Mouse (Mus musculus) ovary, adult 18-20 months (tissue): Measurements from ENCODE around the gene Tbca.

ENCODE experiments used
- DNase-seq: peaks from one replicate; pipeline ENCODE4 v3.0.0; 2022; ENCODE audit warnings: low spot score, mixed read lengths

Gene Tbca

GRCm38 (mm10) chr13:94847870-94848269 lies 59.2 kb downstream of the Tbca start:
- no peak for DNase-seq

- no peak for DNase-seq
Measured at GRCm38 (mm10) chr13:94849351-94849750, 60.6 kb downstream of the Tbca start.

DNA sequence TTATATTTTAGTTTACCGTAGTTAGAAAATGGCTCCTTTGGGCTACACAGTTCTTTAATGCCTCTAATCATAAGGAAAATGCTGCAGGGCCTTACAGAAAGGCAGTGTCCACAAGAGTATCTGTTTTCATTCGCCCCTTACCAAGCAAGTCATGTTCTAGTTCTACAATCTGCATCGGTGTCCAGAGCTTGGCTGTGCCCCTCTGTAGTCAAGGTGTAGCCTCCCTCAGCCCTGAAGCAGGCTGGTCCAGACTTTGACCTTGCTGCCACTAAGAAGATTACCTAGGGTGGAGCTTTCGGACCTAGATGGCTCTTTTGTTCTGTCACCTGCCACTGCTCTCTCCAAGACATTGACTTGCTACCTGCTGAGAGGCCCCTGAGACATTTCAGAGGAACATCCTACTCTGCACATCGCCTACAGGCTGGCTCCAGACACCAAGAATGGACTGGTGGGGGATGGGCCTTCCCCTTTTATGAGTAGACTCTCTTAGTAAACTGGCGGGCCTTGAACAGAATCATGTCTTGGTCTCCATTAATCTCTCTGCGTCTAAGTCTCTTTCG lies 69.4 kb downstream of the Tbca start:
- DNase-seq, result no peak

DNA sequence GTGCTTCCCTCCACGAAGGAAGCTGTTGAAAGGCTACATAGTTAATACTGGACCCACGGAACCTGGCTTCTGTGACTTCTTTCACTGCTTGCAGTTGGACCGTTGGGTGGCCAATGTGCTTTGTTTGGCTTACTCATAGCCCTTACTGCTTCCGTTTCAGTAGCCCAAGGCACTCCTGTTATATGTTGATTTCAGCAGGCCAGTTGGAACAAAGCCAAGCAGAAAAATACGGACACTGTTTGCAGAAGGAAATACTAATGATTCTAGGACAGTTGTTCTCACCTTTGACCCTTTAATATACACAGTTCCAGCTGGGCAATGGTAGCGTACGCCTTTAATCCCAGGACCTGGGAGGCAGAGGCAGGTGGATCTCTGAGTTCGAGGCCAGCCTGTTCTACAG lies 70.5 kb downstream of the Tbca start:
- DNase-seq, result no peak

DNA sequence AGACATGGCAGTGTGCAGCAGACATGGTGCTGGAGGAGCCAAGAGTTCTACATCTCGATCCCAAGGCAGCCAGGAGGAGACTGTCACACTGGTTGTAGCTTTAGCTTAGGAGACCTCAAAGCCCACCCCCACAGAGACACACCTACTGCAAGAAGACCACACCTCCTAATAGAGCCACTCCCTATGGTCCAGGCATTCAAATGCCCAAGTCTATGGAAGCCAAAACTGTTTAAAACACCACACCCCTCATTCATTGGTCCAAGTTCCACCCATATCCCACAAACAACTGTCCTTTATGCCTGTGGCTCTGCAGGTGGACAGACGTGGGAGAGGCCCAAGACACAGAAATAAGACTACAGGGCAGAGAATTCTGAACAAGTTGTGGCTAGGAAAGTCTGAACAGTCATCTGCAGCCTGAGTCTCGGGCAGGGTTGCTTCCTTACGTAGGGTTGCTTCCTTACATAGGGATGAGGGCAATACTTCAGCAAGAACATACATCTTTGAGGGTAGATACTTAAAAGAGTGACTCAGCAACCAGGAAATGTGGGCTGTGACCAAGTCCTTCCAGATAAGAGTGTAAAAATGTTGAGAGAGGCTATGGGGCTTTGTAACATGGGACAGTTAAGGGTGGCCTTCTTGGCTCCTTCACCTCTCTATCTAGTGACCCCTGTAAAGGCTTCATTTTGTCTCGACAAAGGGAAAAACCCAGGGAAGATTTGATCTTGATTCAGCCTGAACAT lies 74.0 kb downstream of the Tbca start:
- DNase-seq, result no peak

- no peak for DNase-seq
Measured at GRCm38 (mm10) chr13:94866906-94867305, 78.2 kb downstream of the Tbca start.

GRCm38 (mm10) chr13:94867772-94868171 lies 79.1 kb downstream of the Tbca start:
- DNase-seq, result no peak

GRCm38 (mm10) chr13:94868478-94868950 lies 79.8 kb downstream of the Tbca start:
- peak; percentile 45 for DNase-seq

DNA sequence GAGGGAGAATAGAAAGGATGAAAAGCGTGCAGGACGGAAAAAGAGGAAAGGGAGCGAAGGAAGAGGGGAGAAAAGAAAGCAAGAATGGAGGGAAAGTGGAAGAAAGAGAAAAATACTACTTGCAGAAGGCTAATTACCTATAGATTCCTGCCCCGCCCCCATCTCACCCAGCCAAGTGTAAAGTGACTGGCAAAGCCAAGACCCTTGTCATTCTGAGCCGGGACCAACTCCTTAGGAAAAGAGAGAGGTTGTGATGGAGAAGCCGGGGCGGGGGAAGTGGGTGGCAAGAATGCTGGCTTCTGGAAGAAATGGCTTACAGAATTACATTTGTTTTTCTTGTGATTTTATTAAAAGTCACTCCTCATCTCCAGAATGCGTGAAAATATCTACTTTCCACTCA lies 80.8 kb downstream of the Tbca start:
- no peak for DNase-seq

DNA sequence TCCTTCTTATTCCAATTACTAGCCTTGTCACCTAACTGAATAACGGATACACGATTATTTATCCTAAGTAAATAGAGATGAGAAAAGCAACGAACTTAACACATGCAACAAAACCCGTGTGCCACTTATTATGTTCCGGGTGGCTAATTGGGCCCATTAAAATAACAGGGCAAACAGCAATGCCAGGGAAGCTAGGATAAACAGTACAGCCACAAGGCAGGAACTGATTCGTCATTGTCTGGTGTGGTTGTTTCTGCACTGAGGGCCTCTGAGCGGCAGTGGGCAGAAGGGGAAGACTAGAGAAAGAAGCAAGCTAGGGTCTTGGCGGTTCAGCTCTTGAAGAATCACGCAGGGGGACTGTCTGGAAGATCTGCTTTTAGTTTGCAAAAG lies 81.4 kb downstream of the Tbca start:
- DNase-seq, result no peak

DNA sequence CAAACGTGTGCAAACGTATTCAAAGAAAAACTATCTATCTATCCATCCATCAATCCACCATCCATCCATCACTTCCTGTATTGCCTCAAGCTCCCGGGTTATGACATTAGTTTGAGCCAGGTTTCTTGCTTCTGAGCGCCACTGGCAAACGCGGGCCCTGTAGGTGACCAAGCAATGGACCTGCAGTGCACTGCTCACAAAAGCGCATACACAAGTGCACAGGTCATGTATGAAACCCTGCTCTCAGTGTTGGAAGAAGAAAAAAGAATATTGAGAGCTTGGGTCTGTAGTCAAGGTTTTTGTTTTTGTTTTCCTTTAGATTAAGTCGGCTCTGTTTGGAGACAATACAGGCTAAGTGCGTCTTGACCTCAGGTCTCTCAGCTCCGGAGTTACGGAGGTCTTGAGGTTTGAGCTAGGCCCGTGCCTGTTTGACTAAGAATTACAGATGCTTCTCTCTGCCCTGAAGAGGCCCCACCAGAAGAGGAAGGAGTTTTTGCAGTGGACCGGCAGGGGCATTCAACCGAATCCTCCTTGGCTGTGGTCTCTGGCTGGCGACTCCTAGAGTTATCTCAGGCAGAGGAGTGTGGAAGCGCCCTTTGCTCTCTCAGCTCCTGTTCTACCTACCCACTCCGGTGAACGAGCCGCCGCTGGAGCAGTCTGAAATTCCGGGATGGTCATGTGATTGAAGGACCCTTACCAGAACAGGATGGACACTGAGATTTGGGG lies 81.9 kb downstream of the Tbca start:
- no peak for DNase-seq

- DNase-seq, result no peak
Measured at GRCm38 (mm10) chr13:94871806-94872320, 83.2 kb downstream of the Tbca start.

- DNase-seq, result no peak
Measured at GRCm38 (mm10) chr13:94872439-94872838, 83.7 kb downstream of the Tbca start.

- DNase-seq, result no peak
Measured at GRCm38 (mm10) chr13:94873111-94874038, 84.7 kb downstream of the Tbca start.

DNA sequence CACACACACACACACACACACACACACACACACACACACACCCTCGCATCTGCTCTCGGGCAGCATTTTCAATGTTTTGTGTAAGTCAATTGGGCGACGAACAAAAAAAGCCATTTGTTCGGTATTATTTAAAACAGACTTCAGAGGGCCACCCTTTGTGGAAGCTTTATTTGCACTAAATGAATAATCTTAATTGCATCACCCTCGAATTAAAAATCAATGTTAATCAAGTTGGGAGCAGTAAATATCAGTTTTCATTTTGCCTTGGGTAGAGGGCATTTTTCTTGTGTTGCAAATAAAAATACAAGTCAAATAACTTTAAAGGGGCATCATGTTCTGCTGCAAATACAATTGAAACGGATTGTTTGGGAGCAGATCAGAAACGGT lies 85.3 kb downstream of the Tbca start:
- no peak for DNase-seq

DNA sequence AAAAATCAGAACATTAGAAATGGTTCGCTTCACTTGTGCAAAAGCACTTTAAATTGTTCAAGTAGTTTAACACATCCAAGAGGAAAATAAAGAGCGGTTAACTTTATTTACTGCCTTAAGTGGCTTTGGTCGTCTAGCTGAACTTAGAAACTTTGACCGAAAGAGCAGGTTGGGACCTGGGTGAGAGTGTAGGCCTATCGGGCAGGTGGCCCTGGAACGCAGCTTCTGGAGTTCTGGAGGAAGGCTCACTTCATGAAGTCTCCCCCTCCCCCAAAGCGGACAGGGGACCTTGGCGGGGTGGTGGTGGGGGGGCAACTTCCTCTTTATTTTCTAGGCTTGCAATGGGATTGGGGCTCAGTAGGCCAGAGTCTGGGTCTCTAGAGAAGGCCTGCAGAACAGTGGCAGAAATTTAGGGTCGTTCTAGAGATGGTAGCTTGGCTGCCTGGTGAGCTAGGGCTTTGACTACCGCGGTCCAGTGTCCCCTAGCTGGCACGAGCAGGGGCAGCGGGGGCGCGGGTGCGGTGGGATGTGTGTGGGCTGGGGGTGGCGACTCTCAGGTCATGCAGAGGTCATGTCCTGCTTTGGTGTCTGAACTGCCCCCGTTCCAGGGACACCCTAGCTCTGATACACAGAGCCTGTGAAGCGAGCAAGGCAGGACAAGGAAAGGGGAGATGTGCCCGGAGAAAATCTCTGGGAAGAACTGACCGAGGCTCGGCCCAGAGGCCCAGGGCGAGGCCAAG lies 86.1 kb downstream of the Tbca start:
- DNase-seq, result no peak

GRCm38 (mm10) chr13:94875396-94875880 lies 86.7 kb downstream of the Tbca start, which contains the start of gene Otp:
Gene Otp, plus strand, starts transcription at chr13:94875602.
- DNase-seq, result no peak

- no peak for DNase-seq
Measured at GRCm38 (mm10) chr13:94876286-94877210, 87.8 kb downstream of the Tbca start.

DNA sequence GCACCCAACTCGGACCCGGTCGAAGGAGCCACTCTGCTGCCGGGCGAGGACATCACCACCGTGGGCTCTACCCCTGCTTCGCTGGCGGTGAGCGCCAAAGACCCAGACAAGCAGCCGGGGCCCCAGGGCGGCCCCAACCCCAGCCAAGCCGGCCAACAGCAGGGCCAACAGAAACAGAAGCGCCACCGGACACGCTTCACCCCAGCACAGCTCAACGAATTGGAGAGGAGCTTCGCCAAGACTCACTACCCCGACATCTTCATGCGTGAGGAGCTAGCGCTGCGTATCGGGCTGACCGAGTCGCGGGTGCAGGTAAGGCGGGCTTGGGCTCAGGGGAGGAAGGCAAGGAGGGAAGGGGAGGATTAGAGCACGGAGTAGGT lies 88.5 kb downstream of the Tbca start:
- no peak for DNase-seq
